Mouse (Mus musculus): ENCODE data around the gene Cask. TPM values are rescaled to one million over a fixed set of nuclear protein-coding genes. Genes with fewer than 3 reads are reported as not detected.

Cask gene
- polyA plus RNA-seq, 1 experiment from 2014 or later, result 62.2 TPM

Small RNAs within 50 kb of the gene (microRNA-seq; reads per million reads assigned to microRNA genes)
- gene Gm25246, result not detected

Other genes starting within 250 kb of the Cask start
- 2.6 and 4.4 TPM in 2 replicates for gene Gpr34, start 219.3 kb downstream of the Cask start, polyA plus RNA-seq (2014; fragmentation: Nextera tagmentation; extraction: Ambion mirVana)
- gene Gpr82, start 190.0 kb downstream of the Cask start, polyA plus RNA-seq (2014; fragmentation: Nextera tagmentation; extraction: Ambion mirVana), result 1.1 and 1.5 TPM in 2 replicates

Measured in neural tube, embryonic 14.5 days (tissue).